Mouse (Mus musculus): ENCODE data around the gene Ptch1. TPM values are rescaled to one million over a fixed set of nuclear protein-coding genes. Genes with fewer than 3 reads are reported as not detected.

The Ptch1 gene
- polyA plus RNA-seq, 1 experiment = 5.6 TPM

DNA sequence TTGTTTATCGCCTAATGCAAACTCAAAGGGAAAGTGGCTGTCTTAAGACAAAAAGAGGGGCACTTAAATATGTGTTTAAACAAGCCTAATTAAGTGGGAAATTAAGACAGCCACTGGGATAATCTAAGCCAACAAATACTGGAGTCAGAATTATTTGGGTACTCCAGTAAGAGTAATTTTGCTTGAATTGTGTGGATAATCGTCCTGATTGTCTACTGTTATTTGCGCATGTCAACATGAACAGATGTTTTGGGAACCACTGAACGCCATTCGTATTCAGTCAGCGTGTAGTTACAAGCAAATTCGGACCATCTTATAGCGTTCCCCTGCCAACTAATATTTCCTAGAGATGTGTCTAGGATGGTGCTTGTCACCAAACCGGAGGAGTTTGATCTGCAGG lies 42.5 kb downstream of the Ptch1 start:
- Histone ChIP-seq H3K27me3 (ENCODE audit: control insufficient read depth, insufficient read depth, low read length) (no peaks in the 10 kb centered on the region), H3K4me3 (ENCODE audit: control insufficient read depth, low read depth, low read length) (no peak overlapping the region), H3K4me1 (ENCODE audit: control insufficient read depth, insufficient read depth, low read length) (peaks cover 5% of the 10 kb centered on the region; the same call in 1 of the 2 replicates), H3K27ac (ENCODE audit: control insufficient read depth, insufficient read depth, low read depth, low read length) (no peak overlapping the region), H3K36me3 (ENCODE audit: control insufficient read depth, insufficient read depth, low read length) (no peaks in the 10 kb centered on the region)
- TF ChIP-seq CTCF (IDR thresholded peaks at IDR 0.05; ENCODE audit: control insufficient read depth, insufficient read depth, insufficient replicate concordance, low read depth, low read length) (no peak), POLR2A (IDR thresholded peaks at IDR 0.05; ENCODE audit: control insufficient read depth, low read depth, low read length) (no peak)

DNA sequence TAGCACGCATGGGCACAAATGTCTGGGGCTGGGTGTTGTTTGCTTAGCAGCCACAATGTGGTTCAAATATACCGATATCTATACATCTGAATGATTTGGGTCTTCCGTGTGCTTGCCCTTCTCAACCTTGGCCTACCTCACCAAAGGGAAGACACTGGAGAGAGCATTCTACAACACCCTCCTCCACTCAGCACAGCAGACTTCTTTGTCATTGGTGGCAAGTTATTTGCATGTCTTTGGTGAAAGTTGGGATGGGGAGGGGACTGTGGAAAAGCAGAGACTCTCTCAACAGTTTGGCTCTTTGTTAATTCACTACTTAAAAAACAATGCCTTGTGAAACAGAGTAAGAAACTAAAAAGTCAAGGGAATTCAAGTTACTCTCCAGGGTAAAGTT lies 43.0 kb downstream of the Ptch1 start:
- H3K27me3 ChIP-seq (ENCODE audit: control insufficient read depth, insufficient read depth, low read length) = no peaks in the 10 kb centered on the region
- TF ChIP-seq POLR2A (IDR thresholded peaks at IDR 0.05; ENCODE audit: control insufficient read depth, low read depth, low read length) (no peak), CTCF (IDR thresholded peaks at IDR 0.05; ENCODE audit: control insufficient read depth, insufficient read depth, insufficient replicate concordance, low read depth, low read length) (no peak)
- H3K4me3 ChIP-seq (ENCODE audit: control insufficient read depth, low read depth, low read length) = no peak overlapping the region
- peaks cover 5% of the 10 kb centered on the region; the same call in 1 of the 2 replicates for H3K4me1 ChIP-seq (ENCODE audit: control insufficient read depth, insufficient read depth, low read length)
- no peak overlapping the region for H3K27ac ChIP-seq (ENCODE audit: control insufficient read depth, insufficient read depth, low read depth, low read length)
- H3K36me3 ChIP-seq (ENCODE audit: control insufficient read depth, insufficient read depth, low read length) = no peaks in the 10 kb centered on the region

DNA sequence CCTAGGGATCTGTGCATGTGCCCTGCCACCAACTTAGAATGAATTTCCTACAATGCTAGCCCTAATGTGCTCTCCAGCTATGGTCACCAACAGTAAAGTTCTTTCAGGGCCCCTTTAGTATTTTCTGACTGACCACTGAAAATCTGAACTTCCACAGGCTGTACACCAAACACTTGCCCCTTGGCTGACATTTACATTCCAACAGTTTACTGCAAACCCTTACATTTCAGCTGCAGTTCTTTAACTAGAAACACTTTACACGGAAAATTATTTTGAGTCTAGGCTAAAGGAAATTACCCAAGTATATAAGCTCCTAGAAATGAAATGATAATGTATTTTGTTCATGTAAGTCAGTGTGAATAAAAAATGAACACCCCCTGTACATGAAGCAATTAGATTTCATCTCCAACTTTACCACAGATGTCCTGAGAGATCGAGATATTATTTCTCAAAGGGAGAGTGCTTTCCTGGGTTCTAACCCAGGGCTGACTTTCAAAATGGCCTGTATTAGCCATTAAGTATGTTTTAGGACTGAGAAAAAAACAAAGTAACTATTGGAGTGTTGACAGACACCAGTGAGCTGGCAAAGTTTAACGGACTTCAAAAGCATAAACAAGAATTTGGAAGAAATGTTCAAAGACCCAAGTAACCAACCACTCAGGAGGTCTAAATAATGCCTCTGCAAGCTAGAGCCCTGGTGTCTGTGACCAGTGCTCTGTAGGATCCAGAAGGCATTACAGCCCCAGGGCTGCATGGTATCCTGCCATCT lies 43.6 kb downstream of the Ptch1 start:
- Histone ChIP-seq H3K27ac (ENCODE audit: control insufficient read depth, insufficient read depth, low read depth, low read length) (no peak overlapping the region), H3K36me3 (ENCODE audit: control insufficient read depth, insufficient read depth, low read length) (no peaks in the 10 kb centered on the region), H3K27me3 (ENCODE audit: control insufficient read depth, insufficient read depth, low read length) (no peaks in the 10 kb centered on the region), H3K4me3 (ENCODE audit: control insufficient read depth, low read depth, low read length) (no peak overlapping the region), H3K4me1 (ENCODE audit: control insufficient read depth, insufficient read depth, low read length) (peaks cover 5% of the 10 kb centered on the region; the same call in 1 of the 2 replicates)
- no peak for TF ChIP-seq CTCF (IDR thresholded peaks at IDR 0.05; ENCODE audit: control insufficient read depth, insufficient read depth, insufficient replicate concordance, low read depth, low read length)

DNA sequence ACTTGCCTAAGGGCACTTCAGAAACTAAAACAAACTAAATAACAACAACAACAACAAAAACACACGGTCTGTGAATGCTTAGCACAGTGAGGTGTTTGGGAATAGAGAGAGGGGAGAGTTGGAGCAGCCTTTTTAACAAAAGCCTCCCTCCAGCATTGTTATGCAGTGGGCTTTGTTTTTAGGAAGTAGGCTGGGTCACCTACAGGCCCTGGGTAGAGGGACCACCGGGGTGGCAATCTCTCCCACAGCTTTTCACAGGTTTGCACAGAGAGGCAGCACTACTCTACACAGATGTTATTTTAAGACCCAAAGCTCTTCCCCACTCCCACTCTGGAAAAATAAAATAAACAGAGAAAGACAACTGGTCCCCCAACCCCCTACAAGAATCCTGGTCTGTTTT lies 44.5 kb downstream of the Ptch1 start:
- Histone ChIP-seq H3K4me1 (ENCODE audit: control insufficient read depth, insufficient read depth, low read length) (peaks cover 5% of the 10 kb centered on the region; the same call in 1 of the 2 replicates), H3K27me3 (ENCODE audit: control insufficient read depth, insufficient read depth, low read length) (no peaks in the 10 kb centered on the region), H3K36me3 (ENCODE audit: control insufficient read depth, insufficient read depth, low read length) (no peaks in the 10 kb centered on the region), H3K4me3 (ENCODE audit: control insufficient read depth, low read depth, low read length) (no peak overlapping the region), H3K27ac (ENCODE audit: control insufficient read depth, insufficient read depth, low read depth, low read length) (no peak overlapping the region)
- TF ChIP-seq POLR2A (IDR thresholded peaks at IDR 0.05; ENCODE audit: control insufficient read depth, low read depth, low read length) (no peak), CTCF (IDR thresholded peaks at IDR 0.05; ENCODE audit: control insufficient read depth, insufficient read depth, insufficient replicate concordance, low read depth, low read length) (no peak)

DNA sequence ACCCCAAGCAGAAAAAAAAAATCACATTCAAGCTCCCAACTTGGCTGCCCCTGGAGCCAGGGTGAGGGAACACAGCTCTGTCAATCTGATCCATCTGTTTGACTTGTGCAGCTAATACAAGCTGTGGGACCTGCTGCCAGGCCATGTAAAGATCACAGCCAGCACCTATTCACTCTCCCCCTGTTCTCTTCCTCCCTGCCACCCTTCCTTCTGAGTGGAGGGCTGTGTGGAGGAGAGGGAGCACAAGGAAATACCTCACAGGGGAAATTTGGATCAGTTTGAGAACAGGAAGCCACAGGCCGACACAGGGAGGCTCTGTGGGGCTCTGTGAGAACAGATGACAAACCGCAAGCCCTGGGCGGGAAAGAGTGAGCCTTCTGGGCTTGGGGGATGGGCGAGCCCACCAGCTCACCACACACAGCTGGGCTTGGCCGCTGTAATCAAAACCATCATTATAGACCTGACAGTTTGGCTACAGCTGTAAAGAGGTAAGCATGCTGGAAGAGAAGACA lies 45.2 kb downstream of the Ptch1 start:
- H3K36me3 ChIP-seq (ENCODE audit: control insufficient read depth, insufficient read depth, low read length) = no peaks in the 10 kb centered on the region
- H3K4me3 ChIP-seq (ENCODE audit: control insufficient read depth, low read depth, low read length) = no peak overlapping the region
- H3K27ac ChIP-seq (ENCODE audit: control insufficient read depth, insufficient read depth, low read depth, low read length) = no peak overlapping the region
- no peaks in the 10 kb centered on the region for H3K27me3 ChIP-seq (ENCODE audit: control insufficient read depth, insufficient read depth, low read length)
- peaks cover 5% of the 10 kb centered on the region; the same call in 1 of the 2 replicates for H3K4me1 ChIP-seq (ENCODE audit: control insufficient read depth, insufficient read depth, low read length)
- no peak for TF ChIP-seq CTCF (IDR thresholded peaks at IDR 0.05; ENCODE audit: control insufficient read depth, insufficient read depth, insufficient replicate concordance, low read depth, low read length)
- no peak for TF ChIP-seq POLR2A (IDR thresholded peaks at IDR 0.05; ENCODE audit: control insufficient read depth, low read depth, low read length)

DNA sequence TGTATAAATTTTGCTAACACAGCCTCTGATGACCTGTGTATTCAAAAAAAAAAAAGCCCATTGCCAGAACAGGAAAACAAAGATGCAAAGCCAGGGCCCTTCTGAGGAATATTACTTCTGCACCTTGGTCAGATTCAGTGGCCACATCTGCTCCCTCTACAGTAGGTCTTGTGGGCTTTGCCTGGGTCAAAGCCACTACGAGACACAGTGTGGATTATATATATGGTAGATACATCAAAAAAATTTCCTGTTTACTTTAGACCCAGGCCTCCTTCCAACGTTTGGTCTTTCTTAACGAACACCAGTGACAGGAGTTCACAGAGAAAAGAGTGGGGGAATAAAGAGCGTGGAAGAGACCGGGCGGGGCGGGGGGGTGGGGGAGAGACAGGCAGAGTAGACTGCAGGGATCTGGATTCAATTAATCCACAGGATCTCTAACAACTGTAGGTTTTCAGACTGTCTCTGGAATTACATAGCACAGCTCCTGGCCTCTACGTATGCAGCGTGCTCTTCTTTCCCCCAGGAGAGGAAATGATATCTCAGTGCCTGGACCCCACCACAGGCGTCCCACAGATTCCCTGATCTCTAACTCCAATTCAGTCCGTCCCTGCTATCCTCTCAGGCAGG lies 47.7 kb downstream of the Ptch1 start:
- no peak for TF ChIP-seq CTCF (IDR thresholded peaks at IDR 0.05; ENCODE audit: control insufficient read depth, insufficient read depth, insufficient replicate concordance, low read depth, low read length)
- TF ChIP-seq POLR2A (IDR thresholded peaks at IDR 0.05; ENCODE audit: control insufficient read depth, low read depth, low read length) = no peak
- Histone ChIP-seq H3K27me3 (ENCODE audit: control insufficient read depth, insufficient read depth, low read length) (no peaks in the 10 kb centered on the region), H3K27ac (ENCODE audit: control insufficient read depth, insufficient read depth, low read depth, low read length) (no peak overlapping the region), H3K4me3 (ENCODE audit: control insufficient read depth, low read depth, low read length) (no peak overlapping the region), H3K36me3 (ENCODE audit: control insufficient read depth, insufficient read depth, low read length) (no peaks in the 10 kb centered on the region), H3K4me1 (ENCODE audit: control insufficient read depth, insufficient read depth, low read length) (peaks cover 5% of the 10 kb centered on the region; the same call in 1 of the 2 replicates)
